Mouse (Mus musculus) ovary, postnatal 36 days (tissue): ENCODE measurements at regions not wholly inside any gene's neighbourhood (a gene's known extent, or its start where the extent isn't known, plus 50 kb on each side); places are given as distances from the start of the nearest gene placed in this dataset.
"Not testable (repeated sequence)": the region's sequence is repeated elsewhere in the genome, so short reads cannot be mapped to it uniquely, and the experiment has no call there.

Experiments used
- DNase-seq: peaks from one replicate; pipeline ENCODE4 v3.0.0; 2022; ENCODE audit warnings: low spot score, mixed read lengths

DNA sequence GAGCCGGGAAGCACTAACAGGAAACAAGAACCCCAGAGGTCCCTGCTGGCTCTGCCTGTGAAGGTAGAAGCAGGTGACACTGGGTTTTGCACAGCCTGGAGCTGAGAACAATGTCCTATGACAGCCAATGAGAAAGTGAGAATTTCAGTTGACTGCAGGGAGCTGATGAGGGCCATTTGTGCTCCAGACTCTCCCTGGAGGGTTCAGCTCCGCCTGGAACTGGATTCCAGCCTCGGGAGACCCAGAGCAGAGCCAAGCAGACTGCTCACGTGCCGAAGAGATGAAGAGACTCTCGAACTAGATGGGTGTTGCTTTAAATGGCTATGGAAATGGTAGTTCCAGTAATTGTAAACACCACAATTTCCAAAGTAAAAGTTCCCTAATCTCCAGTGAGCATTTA, 93.5 kb downstream of the Cand1 start:
- DNase-seq, result no peak

DNA sequence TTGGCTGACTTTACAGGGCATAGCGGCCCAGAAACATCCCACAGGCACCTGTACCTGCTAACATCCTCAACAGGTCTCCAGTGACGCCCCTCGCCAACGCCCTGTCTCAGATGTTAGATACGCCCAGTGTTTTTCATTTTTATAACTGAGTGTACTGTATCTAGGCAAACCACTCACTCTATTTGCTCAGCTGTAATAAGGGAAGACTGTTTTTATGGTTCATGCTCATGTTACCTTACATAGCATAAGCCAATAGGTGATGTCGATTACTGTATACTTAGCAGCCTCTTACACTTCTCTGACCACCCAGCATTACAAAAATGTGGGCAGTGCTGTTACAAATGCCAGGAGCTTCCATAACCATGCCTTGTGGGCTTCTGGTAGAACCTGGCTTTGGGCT, 97.0 kb downstream of the Cand1 start:
- no peak for DNase-seq

DNA sequence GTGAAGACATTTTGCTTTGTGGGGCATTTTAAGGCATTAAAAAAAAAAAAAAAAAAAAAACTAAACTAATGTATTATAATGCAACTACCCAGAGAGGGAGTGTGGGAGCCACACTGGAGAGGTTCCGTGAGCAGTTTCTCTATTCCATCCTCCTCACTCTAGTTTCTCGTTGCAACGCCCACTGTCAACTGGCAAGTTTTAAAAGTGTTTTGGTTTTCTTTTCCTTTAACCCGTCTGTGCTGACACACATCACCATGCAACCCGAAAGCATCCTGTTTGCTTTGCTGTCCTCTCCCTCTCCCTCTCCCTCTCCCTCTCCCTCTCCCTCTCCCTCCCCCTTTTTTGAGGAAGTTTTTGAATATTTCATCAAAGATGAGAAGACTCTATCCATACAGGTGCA, 97.5 kb downstream of the Cand1 start:
- no peak for DNase-seq

DNA sequence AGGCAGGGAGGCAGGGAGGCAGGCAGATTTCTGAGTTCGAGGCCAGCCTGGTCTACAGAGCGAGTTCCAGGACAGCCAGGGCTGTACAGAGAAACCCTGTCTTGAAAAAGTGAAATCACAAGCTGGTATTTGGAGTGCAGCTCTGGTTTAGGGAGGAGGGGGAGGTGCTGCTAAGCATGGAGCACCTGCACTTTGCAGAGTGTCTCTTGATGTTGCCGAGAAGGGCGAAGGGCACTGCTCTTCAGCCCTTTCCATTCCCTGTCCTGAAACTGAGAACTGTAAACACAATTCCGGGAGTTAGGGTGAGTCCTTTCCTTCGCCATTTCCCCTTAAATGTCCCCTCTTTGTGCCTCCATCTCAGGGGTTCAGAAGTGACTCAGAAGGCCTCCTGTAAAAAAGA, 101.6 kb downstream of the Cand1 start:
- no peak for DNase-seq

DNA sequence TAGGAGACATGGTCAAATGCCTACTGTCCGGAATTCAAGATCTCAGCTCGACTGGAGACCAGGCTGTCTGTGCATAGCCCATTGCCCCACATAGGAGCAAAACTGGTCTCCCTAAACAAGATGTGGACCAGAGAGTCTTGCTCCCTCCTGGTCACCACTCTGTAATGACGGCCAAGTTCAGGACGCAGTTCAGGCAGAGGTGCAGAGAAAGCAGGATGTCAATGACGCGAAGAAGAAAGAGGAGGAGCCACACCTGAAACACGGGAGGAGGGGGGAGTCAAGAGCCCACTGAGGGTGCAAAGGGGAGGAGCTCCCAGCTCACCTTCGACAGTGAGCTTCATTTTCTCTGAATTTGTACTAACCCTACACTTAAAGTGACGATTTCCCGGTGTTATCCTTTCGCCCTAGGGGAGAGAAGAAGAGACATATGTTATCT, 104.3 kb downstream of the Cand1 start:
- DNase-seq, result no peak

DNA sequence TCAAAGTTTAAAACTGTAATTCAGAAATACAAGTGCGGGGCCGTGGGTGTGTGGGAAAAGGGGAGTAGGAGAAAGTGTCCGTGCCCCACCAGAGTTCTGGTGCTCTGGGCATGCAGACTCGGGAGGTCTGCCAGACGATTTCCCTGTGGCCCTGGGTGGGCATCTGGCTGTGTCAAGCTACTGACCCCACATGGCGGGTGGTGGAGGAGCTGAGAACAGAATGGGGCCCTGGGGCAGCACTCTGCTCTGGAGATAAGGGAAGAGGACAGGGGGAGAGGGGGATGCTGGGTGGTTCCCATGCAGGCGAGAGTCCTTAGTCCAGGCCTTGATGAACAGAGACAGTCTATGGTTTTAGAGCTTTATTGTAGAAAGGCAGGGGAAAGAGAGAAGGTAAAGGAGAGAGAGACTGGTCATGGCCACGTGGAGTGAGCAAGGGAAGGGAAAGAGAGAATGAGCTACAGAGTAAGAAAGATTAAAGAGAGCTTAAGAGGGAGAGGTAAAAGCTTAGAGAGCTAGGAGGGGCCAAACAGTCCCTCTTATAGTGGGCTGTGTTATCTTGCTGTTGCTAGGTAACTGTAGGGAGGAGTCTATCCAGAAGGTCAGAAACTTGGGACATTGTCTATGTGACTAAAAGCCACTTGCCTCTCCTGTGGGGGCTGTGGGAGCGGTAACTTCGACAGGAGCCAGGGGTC, 104.9 kb downstream of the Cand1 start:
- DNase-seq, result no peak

DNA sequence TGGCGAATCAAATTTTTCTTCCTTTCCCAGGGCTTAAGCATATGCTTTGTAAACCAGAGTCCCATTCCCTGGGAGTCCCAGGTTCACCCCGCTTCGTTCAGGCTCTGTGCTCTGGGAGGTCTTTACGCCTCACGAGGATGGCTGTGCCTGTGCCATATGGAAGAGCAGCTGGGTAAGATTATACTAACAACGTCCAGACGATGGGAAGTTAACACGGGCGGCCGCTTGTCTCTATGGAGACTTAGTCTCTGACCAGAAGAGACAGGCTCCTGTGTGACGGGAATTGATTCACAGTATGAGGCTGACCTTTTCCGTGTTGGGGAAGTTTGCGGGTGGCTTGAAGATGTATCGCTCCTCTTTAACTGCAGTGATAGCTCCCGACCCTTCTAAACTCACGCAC, 107.9 kb downstream of the Cand1 start:
- no peak for DNase-seq

DNA sequence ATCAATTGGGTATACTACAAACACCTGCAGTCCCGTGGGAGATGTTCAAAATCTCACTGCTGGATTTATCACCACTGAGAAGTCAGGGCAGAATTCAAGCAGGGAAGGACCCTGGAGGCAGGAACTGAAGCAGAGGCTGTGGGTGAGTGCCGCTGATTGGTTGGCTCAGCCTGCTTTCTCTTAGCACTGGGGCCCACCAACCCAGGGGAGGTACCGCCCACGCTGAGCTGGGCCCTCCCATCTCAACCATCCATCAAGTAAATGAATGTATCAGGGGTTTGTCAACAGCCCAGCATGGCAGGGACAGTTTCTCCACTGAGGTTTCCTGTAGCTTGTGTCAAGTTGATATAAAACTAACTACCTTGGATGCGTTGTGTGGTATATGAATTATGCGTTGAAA, 109.2 kb downstream of the Cand1 start:
- no peak for DNase-seq

DNA sequence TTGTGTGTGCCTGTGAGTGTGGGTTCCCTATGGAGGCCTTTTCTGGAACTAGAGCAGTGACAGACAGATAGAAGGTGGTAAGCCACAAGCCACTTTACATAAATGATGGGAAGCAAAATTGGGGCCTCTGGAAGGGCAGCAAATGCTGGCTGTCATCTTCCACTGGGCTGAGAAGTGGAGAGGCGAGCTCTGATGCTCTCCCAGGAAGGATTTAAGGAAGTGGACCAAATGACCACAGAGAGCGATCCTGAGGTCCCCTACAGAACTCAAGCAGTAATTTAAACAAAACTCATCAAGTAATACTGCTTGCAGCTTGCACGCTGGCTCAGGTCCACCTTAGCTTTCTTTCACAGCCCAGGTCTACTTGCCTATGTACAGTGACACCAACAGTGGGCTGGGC, 111.8 kb downstream of the Cand1 start:
- DNase-seq, result no peak

DNA sequence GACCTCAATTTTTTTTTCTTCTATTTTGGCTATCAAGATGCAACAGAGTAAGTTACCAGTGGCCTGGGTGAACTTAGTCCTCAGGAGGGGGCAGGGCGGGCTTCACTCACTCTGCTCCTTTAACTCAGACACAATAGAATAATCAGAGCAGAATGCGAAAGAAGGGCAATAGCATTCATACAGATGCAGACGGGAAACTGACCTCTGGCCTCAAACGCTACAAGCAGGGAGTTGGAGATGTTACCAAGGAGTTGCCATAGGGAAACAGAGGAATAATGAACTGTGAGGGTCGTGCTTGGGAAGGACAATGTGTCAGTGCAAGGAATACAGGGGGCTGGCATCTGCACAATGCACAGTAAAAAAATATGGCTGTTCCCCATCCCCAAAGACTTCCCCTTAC, 116.3 kb downstream of the Cand1 start:
- DNase-seq, result no peak

DNA sequence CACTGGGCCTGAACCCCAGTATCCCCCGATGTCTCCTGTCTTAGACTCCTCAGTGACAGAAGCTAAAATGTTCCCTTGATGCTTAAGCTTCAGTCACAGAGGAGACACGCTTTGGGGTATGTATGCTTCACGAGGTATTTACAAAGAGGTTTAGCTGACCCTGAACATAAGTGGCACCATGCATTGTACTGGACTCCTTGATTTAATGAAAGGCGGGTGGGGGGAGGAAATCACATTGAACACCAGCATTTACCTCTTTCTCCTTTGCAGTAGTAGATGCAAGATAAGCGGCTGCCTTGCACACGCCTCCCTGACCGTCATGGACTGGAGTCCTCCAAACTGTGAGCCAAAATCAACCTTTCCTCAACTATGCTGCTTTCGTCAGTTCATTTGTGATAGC, 117.5 kb downstream of the Cand1 start:
- DNase-seq, result no peak

DNA sequence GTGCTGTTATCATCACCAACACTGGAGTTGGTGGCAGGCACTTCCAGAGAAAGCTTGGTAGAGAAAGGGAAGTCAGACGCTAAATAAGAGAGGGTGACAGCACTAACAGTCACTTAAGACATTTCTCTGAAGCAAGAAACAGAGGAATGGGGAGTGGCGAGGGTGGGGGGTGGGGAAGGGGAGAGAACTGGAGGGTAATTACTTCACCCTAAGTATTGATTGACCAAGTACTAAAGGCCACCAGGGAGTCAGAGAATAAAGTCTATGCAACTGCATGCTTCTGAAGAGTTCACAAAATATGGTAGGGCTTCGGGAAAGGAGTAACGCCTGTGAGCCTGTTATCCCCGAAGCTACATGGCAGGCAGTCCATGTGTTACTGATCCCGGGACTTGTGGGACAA, 118.3 kb downstream of the Cand1 start:
- DNase-seq, result no peak

DNA sequence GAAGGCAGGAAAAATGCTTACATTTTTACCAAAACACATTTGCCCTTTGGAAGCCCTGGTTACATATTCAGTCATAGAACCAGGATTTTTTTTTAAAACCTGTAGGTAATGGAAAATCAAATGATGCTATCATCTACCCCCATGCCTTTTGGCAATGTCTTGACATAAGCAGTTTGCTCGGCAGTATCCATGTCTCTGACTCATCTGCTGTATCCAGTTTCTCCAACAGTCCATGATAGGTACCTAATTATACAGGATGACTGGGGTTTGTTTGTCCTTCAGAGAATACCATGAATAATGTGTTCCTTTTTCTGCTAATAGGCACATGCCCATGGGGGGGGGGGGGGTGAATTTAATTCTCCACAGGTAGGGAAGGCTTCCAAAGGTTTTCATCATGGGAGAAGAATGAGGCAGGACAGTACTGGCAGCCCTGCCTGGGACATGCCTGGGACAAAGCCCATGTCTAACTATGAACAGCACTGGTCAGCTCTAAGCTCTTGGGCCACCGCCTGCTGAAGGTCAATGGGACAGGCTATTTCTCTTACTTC, 122.9 kb downstream of the Cand1 start:
- no peak for DNase-seq

DNA sequence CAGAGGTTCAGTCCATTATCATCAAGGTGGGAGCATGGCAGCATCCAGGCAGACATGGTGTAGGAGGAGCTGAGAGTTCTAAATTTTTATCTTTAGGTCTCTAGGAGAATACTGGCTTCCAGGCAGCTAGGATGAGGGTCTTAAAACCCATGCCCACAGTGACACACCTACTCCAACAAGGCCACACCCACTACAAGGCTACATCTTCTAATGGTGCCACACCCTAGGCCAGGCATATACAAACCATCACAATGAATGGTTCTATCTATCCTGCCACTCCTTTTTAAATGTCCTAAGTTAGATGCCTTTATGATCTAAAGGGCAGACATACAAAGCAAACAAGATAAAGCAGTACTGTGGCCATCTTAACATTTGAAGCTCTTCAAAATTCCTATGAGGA, 124.7 kb downstream of the Cand1 start:
- not testable (repeated sequence) for DNase-seq

DNA sequence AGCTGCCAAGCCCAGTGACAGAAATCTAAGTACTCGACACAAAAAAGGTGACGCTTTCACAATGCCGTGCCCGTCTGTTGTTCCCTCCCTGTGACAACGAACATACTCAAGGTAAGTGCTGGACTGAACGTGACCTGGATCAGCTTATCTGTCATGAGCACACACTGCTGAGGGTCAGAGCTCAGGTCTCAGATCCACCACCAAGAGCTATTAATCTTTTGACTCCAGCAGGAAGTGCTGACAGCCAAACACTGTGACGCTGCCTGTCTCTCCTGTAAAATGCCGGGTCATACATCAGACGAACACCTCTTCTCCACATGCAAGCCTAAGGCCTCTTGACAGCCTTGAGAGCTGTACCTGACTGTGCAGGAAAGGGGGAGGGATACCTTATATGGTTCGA, 125.2 kb downstream of the Cand1 start:
- DNase-seq, result no peak

DNA sequence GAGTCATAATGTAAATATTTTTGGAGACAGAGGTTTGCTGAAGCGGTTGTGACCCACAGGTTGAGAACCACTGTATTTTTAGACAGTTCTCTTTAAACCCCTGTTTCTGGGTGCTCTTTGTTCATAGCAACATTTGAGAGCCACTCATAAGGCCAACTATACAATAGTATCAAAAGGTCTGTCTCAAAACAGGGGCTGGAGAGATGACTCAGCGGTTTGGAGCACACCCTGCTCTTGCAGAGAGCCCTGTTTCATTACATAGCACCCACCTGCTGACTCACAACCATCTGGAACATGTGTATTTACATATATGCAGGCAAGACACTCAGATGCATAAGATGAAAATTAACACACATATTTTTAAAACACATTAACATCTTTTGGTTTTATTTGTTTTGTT, 128.0 kb downstream of the Cand1 start:
- DNase-seq, result no peak

DNA sequence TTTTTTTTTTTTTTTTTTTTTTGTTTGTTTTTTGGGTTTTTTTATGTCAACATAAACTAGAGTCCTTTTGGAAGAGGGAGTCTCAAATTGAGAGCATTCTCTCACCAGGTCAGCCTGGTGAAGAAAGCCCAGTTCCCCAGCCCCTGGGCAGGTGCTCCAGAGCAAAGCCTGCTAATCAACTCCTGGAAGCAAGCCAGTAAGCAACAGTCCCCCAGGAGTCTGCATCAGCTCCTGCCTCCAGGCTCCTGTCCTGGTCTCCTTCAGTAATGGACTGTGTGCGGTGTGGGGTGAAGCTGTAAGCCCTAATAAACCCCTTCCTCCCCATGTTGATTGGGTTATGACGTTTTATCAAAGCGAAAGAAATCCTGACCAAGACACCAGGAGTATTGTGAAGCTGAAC, 128.4 kb downstream of the Cand1 start:
- DNase-seq, result no peak

DNA sequence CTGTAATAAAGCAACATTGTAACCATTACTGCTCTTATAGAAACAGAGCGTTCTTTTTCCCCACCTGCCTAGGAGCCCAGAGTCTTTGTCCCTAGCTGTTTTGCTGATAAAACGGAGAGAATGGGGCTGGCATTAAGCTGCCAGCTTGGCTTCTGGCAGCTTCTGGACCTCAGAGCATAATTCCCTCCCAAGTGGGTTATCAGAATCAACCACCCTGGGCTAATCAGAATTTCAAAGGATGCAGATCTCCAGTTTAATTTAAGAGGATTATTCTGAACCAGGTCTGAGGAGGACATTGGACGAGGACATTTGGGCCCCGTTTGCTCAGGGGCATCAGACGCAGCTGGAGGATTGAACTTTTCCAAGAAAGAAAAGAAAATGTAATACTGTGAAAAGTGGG, 129.2 kb downstream of the Cand1 start:
- DNase-seq, result no peak

DNA sequence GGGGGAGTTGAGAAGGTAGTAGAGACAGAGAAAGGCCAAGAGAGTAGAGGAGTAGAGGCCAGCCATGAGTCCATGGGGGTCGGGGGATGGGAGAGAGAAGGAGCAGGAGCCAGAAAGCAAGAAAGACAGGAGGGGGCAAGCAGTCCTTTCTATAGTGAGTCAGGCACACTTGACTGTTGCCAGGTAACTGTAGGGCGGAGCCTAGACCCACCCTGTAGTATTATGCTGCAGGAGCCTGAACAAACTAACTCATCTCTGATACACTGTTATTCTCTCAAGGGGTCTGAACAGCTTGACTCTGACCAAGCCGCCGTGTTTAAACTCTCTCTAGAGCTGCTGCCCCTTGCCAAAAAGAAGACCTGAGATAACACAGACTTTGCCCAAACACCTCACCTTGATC, 130.6 kb downstream of the Cand1 start:
- no peak for DNase-seq

DNA sequence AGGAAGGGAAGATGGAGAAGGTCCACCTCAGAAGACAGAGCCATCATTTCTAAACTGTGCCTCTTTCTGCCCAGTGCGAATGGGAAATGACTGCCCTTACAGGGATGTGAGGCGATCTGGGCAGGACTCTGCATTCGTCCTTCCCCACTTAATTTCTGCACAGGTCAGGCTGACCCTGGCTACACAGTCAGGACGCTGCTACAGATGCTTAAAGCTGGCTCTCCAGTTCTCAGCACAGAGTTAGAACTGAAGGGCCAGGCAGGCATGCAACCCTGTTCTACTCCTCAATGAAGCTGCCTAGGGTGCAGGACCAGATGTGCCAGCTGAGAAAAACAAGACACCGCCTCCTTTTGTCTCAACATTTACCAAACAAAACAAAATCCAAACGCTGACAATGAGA, 132.1 kb downstream of the Cand1 start:
- DNase-seq, result peak; percentile 12

DNA sequence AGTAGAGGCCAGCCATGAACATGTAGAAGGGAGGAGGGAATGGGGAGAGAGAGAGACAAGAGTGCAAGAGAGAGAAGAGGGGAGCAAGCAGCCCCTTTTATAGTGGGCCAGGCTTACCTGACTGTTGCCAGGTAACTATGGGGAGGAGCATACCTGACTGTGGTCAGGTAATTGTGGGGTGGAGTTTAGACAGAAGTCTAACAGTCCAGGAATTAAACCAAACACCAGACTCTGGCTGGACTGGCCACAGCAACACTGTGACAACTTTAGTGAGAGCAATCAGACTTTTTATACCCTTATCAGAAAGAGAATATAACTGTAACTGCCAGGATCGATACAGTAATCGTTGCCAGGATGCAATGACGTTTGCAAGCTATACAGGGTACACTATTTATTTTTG, 133.8 kb downstream of the Cand1 start:
- no peak for DNase-seq

DNA sequence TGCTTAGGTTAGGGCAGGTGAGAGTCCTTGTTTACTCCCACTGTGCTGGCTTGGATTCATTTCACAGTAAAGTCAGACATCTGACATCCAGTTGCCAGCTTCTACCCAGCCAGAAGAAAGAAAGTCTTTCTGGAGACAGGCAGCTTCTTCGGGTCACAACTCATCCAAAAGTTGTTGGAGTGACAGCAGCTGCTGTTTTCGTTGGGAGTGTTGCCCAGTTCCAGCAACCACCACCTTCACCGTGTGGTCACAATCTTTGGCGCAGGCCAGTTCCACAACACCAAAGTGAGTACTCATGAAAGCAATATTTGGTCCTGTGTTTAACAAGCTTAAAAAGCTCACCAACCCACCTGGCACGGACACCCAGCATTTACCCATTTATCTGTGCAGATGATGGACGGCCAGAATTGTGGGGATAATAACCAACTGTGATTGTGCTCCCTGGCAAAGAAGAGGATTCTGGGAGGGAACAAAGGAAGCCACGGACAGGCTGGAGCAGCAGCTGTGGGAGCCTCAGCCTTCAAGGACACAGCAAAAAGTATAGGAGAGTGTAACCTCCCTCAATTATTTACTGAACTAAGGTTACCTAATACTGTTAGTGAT, 134.5 kb downstream of the Cand1 start:
- DNase-seq, result no peak

DNA sequence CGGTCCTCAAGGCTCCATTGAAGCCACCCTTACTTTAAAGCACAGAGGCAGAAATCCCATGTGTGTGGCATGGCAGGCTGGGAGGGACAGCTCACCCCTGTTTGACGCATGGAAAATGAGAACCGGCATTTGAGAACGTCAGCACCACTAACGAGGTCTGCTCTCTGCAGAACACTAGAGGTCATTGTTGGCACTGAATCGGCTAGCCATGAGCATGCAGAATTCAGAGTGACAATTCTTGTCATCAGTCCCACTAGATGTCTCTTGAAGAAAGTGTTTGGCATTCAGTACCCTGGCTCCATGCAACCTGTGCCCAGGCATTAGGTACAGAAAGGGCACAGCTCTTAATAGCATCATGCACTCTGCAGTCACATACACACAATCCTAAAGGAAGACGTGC, 139.3 kb downstream of the Cand1 start:
- no peak for DNase-seq
